Mouse (Mus musculus) kidney, embryonic 16.5 days (tissue): ENCODE data around the gene Nfe2l3. TPM values are rescaled to one million over a fixed set of nuclear protein-coding genes. Genes with fewer than 3 reads are reported as not detected.
A peak's percentile ranks its signal among the peaks of the same experiment; 100 is the strongest.
"Not testable (repeated sequence)": the region's sequence is repeated elsewhere in the genome, so short reads cannot be mapped to it uniquely, and the experiment has no call there.

Experiments
- ATAC-seq: fragments of 200-750 bp; cut with Nextera tagmentation; 2 replicates; pipeline ENCODE4 v1.8.0; 2017; ENCODE audit warnings: moderate TSS enrichment; ENCODE audit not compliant: low FRiP score, low TSS enrichment
- H3K27ac ChIP-seq: fragments of 300-500 bp; sonication (generic); 2 replicates; pipeline ENCODE4 v1.5.1; 2014; ENCODE audit warnings: low read length
- H3K27me3 ChIP-seq: fragments of 300-500 bp; sonication (generic); 2 replicates; pipeline ENCODE4 v1.6.1; 2014; ENCODE audit warnings: low read length, control low read depth, mixed read lengths; ENCODE audit not compliant: insufficient read depth
- H3K36me3 ChIP-seq: fragments of 300-500 bp; sonication (generic); 2 replicates; pipeline ENCODE4 v1.6.1; 2014; ENCODE audit warnings: low read length, control low read depth, mixed read lengths; ENCODE audit not compliant: insufficient read depth
- H3K4me1 ChIP-seq: fragments of 300-500 bp; sonication (generic); 2 replicates; pipeline ENCODE4 v1.6.1; 2014; ENCODE audit warnings: low read length, control low read depth, mixed read lengths; ENCODE audit not compliant: insufficient read depth
- H3K4me2 ChIP-seq: fragments of 300-500 bp; sonication (generic); replicated peaks from 2 replicates; pipeline ENCODE4 v1.6.1; 2014; ENCODE audit warnings: low read depth, low read length
- H3K4me3 ChIP-seq: fragments of 300-500 bp; sonication (generic); 2 replicates; pipeline ENCODE4 v1.5.1; 2014; ENCODE audit warnings: mild to moderate bottlenecking, low read length
- H3K9ac ChIP-seq: fragments of 300-500 bp; sonication (generic); replicated peaks from 2 replicates; pipeline ENCODE4 v1.6.1; 2014; ENCODE audit warnings: low read length
- H3K9me3 ChIP-seq: fragments of 300-500 bp; sonication (generic); 2 replicates; pipeline ENCODE4 v1.6.1; 2016; ENCODE audit warnings: low read length, control low read depth
- WGBS: fragments of 180-500 bp; shearing (Covaris S2); extraction: QIAGEN DNeasy Blood & Tissue Kit; methylation state at CpG from one replicate; pipeline ENCODE4 v1.1.7; 2014; 5-methylcytosine and 5-hydroxymethylcytosine counted together
- polyA plus RNA-seq: library from polyadenylated mRNA; unstranded; fragments of >200 nt; fragmentation: Nextera tagmentation; extraction: Ambion mirVana; gene quantifications from 2 replicates; pipeline ENCODE4 v1.2.1, GENCODE M21; 2015

Gene Nfe2l3
- polyA plus RNA-seq = 1.7 and 2.1 TPM in 2 replicates

- Histone ChIP-seq H3K4me2 (peak within 1 kb of the TSS; percentile 69), H3K9ac (peak within 1 kb of the TSS; percentile 64), H3K9me3 (no peaks in the 10 kb centered on the region), H3K4me3 (peak within 1 kb of the TSS; percentile 47), H3K36me3 (no peaks in the 10 kb centered on the region), H3K4me1 (peaks cover 7% of the 10 kb centered on the region), H3K27me3 (peaks cover 42% of the 10 kb centered on the region), H3K27ac (no peak within 1 kb of the TSS)
- ATAC-seq = peak; percentile 82
- WGBS = under 1% methylated on average over 70 of the region's 74 CpGs
Observed at GRCm38 (mm10) chr6:51432535-51433397, at the start of gene Nfe2l3. Gene Nfe2l3 (plus strand): TSS chr6:51432670.

- H3K9ac ChIP-seq = peak overlapping the region; percentile 46; the same call in 1 of the 2 replicates
- H3K4me2 ChIP-seq = peak overlapping the region; percentile 52
- WGBS = 11% methylated on average over 26 of the region's 26 CpGs
- peak overlapping the region; percentile 26 for H3K4me3 ChIP-seq
- no peaks in the 10 kb centered on the region for H3K36me3 ChIP-seq
- H3K4me1 ChIP-seq = 0 out of 2 replicates have a peak, but pooled peaks cover 6% of the 10 kb centered on the region
- no peak overlapping the region for H3K27ac ChIP-seq
- H3K27me3 ChIP-seq = no peaks in the 10 kb centered on the region
- ATAC-seq = peak; percentile 61; the same call in 1 of the 2 replicates
- no peaks in the 10 kb centered on the region for H3K9me3 ChIP-seq
Observed at GRCm38 (mm10) chr6:51383769-51384755, 48.4 kb upstream of the Nfe2l3 start.

GRCm38 (mm10) chr6:51390505-51390904 lies 42.0 kb upstream of the Nfe2l3 start:
- ATAC-seq = no peak
- no peak overlapping the region for H3K4me2 ChIP-seq
- no peak overlapping the region for H3K9ac ChIP-seq
- H3K27me3 ChIP-seq = no peaks in the 10 kb centered on the region
- H3K36me3 ChIP-seq = no peaks in the 10 kb centered on the region
- WGBS = 41% methylated on average over 11 of the region's 11 CpGs
- no peak overlapping the region for H3K4me3 ChIP-seq
- no peak overlapping the region for H3K27ac ChIP-seq
- no peaks in the 10 kb centered on the region for H3K9me3 ChIP-seq
- H3K4me1 ChIP-seq = peaks cover 12% of the 10 kb centered on the region

GRCm38 (mm10) chr6:51391816-51392490 lies 40.5 kb upstream of the Nfe2l3 start:
- no peak for ATAC-seq
- H3K9me3 ChIP-seq = no peaks in the 10 kb centered on the region
- H3K4me1 ChIP-seq = peaks cover 12% of the 10 kb centered on the region
- H3K9ac ChIP-seq = no peak overlapping the region
- H3K36me3 ChIP-seq = no peaks in the 10 kb centered on the region
- WGBS = 25% methylated on average over 13 of the region's 13 CpGs
- no peak overlapping the region; the same call in 1 of the 2 replicates for H3K4me2 ChIP-seq
- H3K4me3 ChIP-seq = no peak overlapping the region
- no peaks in the 10 kb centered on the region for H3K27me3 ChIP-seq
- no peak overlapping the region for H3K27ac ChIP-seq

GRCm38 (mm10) chr6:51393341-51394128 lies 38.9 kb upstream of the Nfe2l3 start:
- no peaks in the 10 kb centered on the region for H3K36me3 ChIP-seq
- no peak for ATAC-seq
- H3K27ac ChIP-seq = no peak overlapping the region
- WGBS = 53% methylated on average over 6 of the region's 6 CpGs
- 0 out of 2 replicates have a peak overlapping the region, but pooled peaks have one; percentile 0 for H3K9ac ChIP-seq
- H3K27me3 ChIP-seq = no peaks in the 10 kb centered on the region
- peaks cover 12% of the 10 kb centered on the region for H3K4me1 ChIP-seq
- H3K9me3 ChIP-seq = no peaks in the 10 kb centered on the region
- no peak overlapping the region for H3K4me3 ChIP-seq
- no peak overlapping the region for H3K4me2 ChIP-seq

GRCm38 (mm10) chr6:51394367-51394766 lies 38.1 kb upstream of the Nfe2l3 start:
- H3K9me3 ChIP-seq, H3K27me3 ChIP-seq, H3K4me2 ChIP-seq, H3K9ac ChIP-seq, ATAC-seq, H3K27ac ChIP-seq, H3K4me3 ChIP-seq, H3K36me3 ChIP-seq: not testable (repeated sequence)
- peaks cover 20% of the 10 kb centered on the region for H3K4me1 ChIP-seq
- 91% methylated on average over 8 of the region's 8 CpGs for WGBS

- H3K4me2 ChIP-seq, H3K36me3 ChIP-seq, H3K9me3 ChIP-seq, H3K9ac ChIP-seq, H3K27ac ChIP-seq, H3K27me3 ChIP-seq, ATAC-seq, H3K4me3 ChIP-seq: not testable (repeated sequence)
- peaks cover 22% of the 10 kb centered on the region for H3K4me1 ChIP-seq
- 83% methylated on average over 3 of the region's 3 CpGs for WGBS
Observed at GRCm38 (mm10) chr6:51394963-51395362, 37.5 kb upstream of the Nfe2l3 start.

GRCm38 (mm10) chr6:51395486-51395885 lies 37.0 kb upstream of the Nfe2l3 start:
- no peak overlapping the region for H3K9ac ChIP-seq
- no peak overlapping the region for H3K4me2 ChIP-seq
- H3K36me3 ChIP-seq = no peaks in the 10 kb centered on the region
- ATAC-seq = no peak
- H3K4me3 ChIP-seq = no peak overlapping the region
- peaks cover 22% of the 10 kb centered on the region for H3K4me1 ChIP-seq
- no peaks in the 10 kb centered on the region for H3K9me3 ChIP-seq
- H3K27ac ChIP-seq = no peak overlapping the region
- no peaks in the 10 kb centered on the region for H3K27me3 ChIP-seq
- WGBS = 63% methylated on average over 9 of the region's 9 CpGs
